Mouse (Mus musculus) splenic B cell, adult 2 months (primary cell): Measurements from ENCODE around the gene Olfr1361.

Experiments used
- DNase-seq: peaks from one replicate; pipeline ENCODE4 v3.0.0-alpha.2; 2011; ENCODE audit warnings: low read depth, low spot score
- H3K27me3 ChIP-seq: 2 replicates; pipeline ENCODE4 v1.6.1; 2012; ENCODE audit warnings: mild to moderate bottlenecking, low read length, moderate library complexity, mixed read lengths; ENCODE audit not compliant: control insufficient read depth, poor library complexity, insufficient read depth, severe bottlenecking
- H3K36me3 ChIP-seq: 2 replicates; pipeline ENCODE4 v1.6.1; 2012; ENCODE audit warnings: mild to moderate bottlenecking, low read length, moderate library complexity, mixed read lengths; ENCODE audit not compliant: control insufficient read depth, poor library complexity, insufficient read depth, severe bottlenecking

Olfr1361 gene

DNA sequence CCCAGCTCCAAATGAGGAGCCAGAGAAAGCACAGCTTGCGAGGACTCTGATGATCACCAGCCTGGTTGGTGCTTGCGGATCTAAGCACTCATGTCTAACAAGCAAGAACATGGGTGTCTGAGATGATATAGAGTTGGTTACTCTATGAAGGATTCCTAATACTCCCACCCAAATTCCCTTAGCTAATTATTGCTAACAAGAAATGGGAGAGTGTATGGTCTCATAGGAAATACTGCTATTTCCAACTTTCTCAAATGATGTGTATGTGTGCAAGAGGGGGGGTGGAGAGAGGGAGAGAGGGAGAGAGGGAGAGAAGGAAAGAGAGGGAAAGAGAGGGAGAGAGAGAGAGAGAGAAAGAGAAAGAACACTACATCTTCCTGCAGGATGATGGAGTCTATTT, at the start of gene Olfr1361:
Gene Olfr1361 (minus strand): TSS at position 101 of the 400 bp plus-strand sequence.
- no peak for DNase-seq
- no peaks in the 10 kb centered on the region for H3K27me3 ChIP-seq

GRCm38 (mm10) chr13:21711698-21712097, 48.5 kb upstream of the Olfr1361 start:
- no peaks in the 10 kb centered on the region for H3K27me3 ChIP-seq
- no peak for DNase-seq
- H3K36me3 ChIP-seq = no peaks in the 10 kb centered on the region

More for the DNA sequence above, at the start of gene Olfr1361:
- H3K36me3 ChIP-seq = no peaks in the 10 kb centered on the region

DNA sequence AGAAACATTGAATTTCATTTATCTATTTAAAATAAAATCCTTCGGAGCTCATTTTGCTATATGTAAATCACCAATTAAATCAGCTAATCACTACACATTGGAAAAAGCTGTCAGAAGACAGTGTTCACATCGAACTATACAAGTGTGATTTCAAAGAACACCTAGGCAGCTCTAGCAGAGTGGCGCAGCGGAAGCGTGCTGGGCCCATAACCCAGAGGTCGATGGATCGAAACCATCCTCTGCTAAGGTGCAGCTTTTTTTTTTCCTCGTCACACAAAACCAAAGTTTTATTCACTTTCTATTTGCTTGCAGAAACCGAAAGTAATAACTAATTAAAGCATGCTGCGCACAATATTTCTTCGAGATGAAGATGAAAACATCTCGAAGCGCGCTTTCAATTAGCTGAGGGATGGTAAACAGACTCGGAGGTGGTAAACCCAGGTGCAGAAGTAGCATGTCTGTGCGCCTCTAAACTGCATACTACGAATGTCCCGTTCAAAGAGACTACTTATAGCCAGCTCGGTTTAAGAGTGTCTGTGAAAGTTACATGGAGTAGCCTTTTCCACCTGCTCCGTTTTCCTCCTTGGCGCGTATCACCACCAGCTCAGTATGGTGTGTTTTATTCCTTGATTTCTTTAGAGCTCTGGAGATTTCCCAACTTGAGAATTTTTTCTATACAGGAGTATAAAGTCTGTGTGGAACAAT, 47.8 kb upstream of the Olfr1361 start:
- no peaks in the 10 kb centered on the region for H3K27me3 ChIP-seq
- DNase-seq = peak; percentile 93
- no peaks in the 10 kb centered on the region for H3K36me3 ChIP-seq

- DNase-seq = peak; percentile 91
- Histone ChIP-seq H3K27me3 (no peaks in the 10 kb centered on the region), H3K36me3 (no peaks in the 10 kb centered on the region)
Measured at GRCm38 (mm10) chr13:21710031-21710711, 47.0 kb upstream of the Olfr1361 start.

- H3K36me3 ChIP-seq = no peaks in the 10 kb centered on the region
- DNase-seq = no peak
- no peaks in the 10 kb centered on the region for H3K27me3 ChIP-seq
Measured at GRCm38 (mm10) chr13:21706669-21707068, 43.5 kb upstream of the Olfr1361 start.

DNA sequence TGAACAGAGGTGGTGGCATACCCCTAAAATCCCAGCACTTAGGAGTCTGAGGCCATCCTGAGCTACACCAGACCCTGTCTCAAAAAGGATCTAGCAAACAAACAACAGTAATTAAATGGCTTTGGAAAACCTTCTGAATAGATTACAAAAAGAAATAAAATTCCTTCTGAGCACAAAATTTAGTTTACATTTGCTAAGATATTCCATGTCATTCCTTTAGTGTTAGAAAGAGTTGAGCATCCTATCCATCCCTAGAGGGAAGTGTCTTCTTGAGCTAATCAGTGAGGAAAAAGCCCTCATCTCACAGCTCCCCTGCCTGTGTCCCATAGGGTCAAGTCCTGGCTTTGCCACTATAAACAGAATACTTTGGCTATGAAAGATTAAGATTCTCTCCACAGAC, 34.6 kb upstream of the Olfr1361 start, which contains the start of gene Olfr1359:
Gene Olfr1359 (plus strand): TSS at position 301 of the 400 bp plus-strand sequence.
- Histone ChIP-seq H3K27me3 (no peaks in the 10 kb centered on the region), H3K36me3 (no peaks in the 10 kb centered on the region)
- DNase-seq = no peak

GRCm38 (mm10) chr13:21677305-21677704, 14.1 kb upstream of the Olfr1361 start, which contains the start of gene Olfr1360:
TSS of gene Olfr1360 (minus strand) at chr13:21677405.
- H3K27me3 ChIP-seq = no peaks in the 10 kb centered on the region
- no peak for DNase-seq
- no peaks in the 10 kb centered on the region for H3K36me3 ChIP-seq

DNA sequence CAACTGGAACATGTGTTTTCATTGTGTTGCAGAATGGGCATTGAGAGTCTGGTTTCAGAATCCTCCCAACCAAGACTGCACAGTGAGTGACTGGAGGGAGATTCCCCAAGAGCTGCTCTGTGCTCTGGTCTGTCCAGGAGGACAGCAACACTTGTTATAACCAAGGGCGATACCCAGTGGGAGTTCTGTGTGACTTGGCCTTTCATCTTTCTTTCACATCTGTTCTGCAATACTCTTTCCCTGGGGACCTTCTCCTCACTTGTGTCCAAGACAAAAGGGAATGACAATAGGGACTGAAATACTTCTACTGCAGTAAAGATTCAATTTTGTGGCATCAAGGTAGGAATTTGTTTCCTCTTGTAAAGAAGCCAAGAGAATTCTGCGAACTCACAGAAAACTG, 20.8 kb downstream of the Olfr1361 start, which contains the start of gene Olfr11:
Gene Olfr11 (minus strand): TSS at position 101 of the 400 bp plus-strand sequence.
- no peak for DNase-seq
- no peaks in the 10 kb centered on the region for H3K36me3 ChIP-seq
- no peaks in the 10 kb centered on the region for H3K27me3 ChIP-seq

GRCm38 (mm10) chr13:21613922-21614321, 49.3 kb downstream of the Olfr1361 start, which contains the start of gene Olfr1362:
TSS of gene Olfr1362 (minus strand) at chr13:21614022.
- no peak for DNase-seq
- H3K27me3 ChIP-seq = no peaks in the 10 kb centered on the region

More at GRCm38 (mm10) chr13:21613922-21614321, 49.3 kb downstream of the Olfr1361 start, which contains the start of gene Olfr1362:
- H3K36me3 ChIP-seq = no peaks in the 10 kb centered on the region
